Mouse (Mus musculus): ENCODE measurements around the gene Teddm3. TPM values are rescaled to one million over a fixed set of nuclear protein-coding genes. Genes with fewer than 3 reads are reported as not detected.

The Teddm3 gene
- not detected for polyA plus RNA-seq (2014; fragmentation: Illumina TruSeq; extraction: RNeasy Lipid Tissue Mini Kit (QIAGEN cat#74804); ENCODE audit: low read depth, low replicate concordance)

GRCm38 (mm10) chr16:21153900-21154299, at the start of gene Teddm3:
Gene Teddm3 (minus strand): TSS chr16:21154000.

Other genes with a start within 250 kb of the Teddm3 start
- gene Ephb3, start 50.8 kb upstream of the Teddm3 start, polyA plus RNA-seq (2014; fragmentation: Illumina TruSeq; extraction: RNeasy Lipid Tissue Mini Kit (QIAGEN cat#74804); ENCODE audit: low read depth, low replicate concordance): 0.40 TPM